Mouse (Mus musculus): ENCODE measurements around the gene Slc22a2. TPM values are rescaled to one million over a fixed set of nuclear protein-coding genes. Genes with fewer than 3 reads are reported as not detected.

The Slc22a2 gene
- total and polyA plus RNA-seq, 2 experiments, result not detected

DNA sequence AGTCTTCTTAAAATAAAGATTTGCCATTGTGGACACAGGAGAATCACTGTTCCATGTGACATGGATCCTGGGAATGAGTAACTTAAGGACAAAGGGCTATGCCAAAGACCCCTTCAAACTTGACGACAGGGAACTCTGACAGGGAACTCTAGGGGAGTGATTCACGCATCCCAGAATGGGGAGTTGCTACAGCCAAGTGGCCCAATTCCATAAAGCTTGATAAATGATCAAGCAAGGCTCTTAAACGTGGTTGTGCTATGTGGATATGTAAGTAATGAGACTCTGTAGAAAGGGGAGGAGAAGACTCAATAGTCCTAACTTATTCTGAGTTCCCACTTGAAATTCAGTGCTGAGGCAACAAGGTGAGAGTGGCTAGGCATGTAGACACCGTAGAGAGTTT is 50.9 kb downstream of the Slc22a2 start:
- Histone ChIP-seq H3K4me3 (ENCODE audit: insufficient read depth, low read depth, low read length) (no peak overlapping the region), H3K27me3 (ENCODE audit: control insufficient read depth, insufficient read depth, low read length) (0 out of 2 replicates have a peak, but pooled peaks cover 2% of the 10 kb centered on the region), H3K9ac (ENCODE audit: low read depth, low read length) (no peak overlapping the region), H3K36me3 (ENCODE audit: control insufficient read depth, insufficient read depth, low read length) (no peaks in the 10 kb centered on the region), H3K4me1 (ENCODE audit: control insufficient read depth, insufficient read depth, low read length) (no peaks in the 10 kb centered on the region), H3K79me2 (ENCODE audit: control insufficient read depth, insufficient read depth, low read length) (no peaks in the 10 kb centered on the region), H3K27ac (replicated peaks; ENCODE audit: insufficient read depth, low read depth, low read length) (no peak overlapping the region)
- WGBS, result 56% methylated on average over 4 of the region's 4 CpGs
- TF ChIP-seq POLR2A (IDR thresholded peaks at IDR 0.05; ENCODE audit: extremely low read depth, insufficient read depth, low read length) (no peak), CTCF (IDR thresholded peaks at IDR 0.05; ENCODE audit: low read depth, low read length) (no peak)
- DNase-seq (ENCODE audit: extremely low read depth, low read depth, low spot score), result no peak

GRCm38 (mm10) chr17:12639585-12639984 is 55.7 kb downstream of the Slc22a2 start:
- 0 out of 2 replicates have a peak, but pooled peaks cover 2% of the 10 kb centered on the region for H3K27me3 ChIP-seq (ENCODE audit: control insufficient read depth, insufficient read depth, low read length)
- 95% methylated on average over 3 of the region's 3 CpGs for WGBS

GRCm38 (mm10) chr17:12641087-12641486 is 57.2 kb downstream of the Slc22a2 start:
- WGBS, result 78% methylated on average over 4 of the region's 4 CpGs
- H3K4me1 ChIP-seq (ENCODE audit: control insufficient read depth, insufficient read depth, low read length), result no peaks in the 10 kb centered on the region
- H3K4me3 ChIP-seq (ENCODE audit: insufficient read depth, low read depth, low read length), result no peak overlapping the region
- DNase-seq (ENCODE audit: extremely low read depth, low read depth, low spot score), result no peak
- TF ChIP-seq CTCF (IDR thresholded peaks at IDR 0.05; ENCODE audit: low read depth, low read length), result no peak
- no peak for TF ChIP-seq POLR2A (IDR thresholded peaks at IDR 0.05; ENCODE audit: extremely low read depth, insufficient read depth, low read length)
- no peak overlapping the region for H3K27ac ChIP-seq (replicated peaks; ENCODE audit: insufficient read depth, low read depth, low read length)
- H3K9ac ChIP-seq (ENCODE audit: low read depth, low read length), result no peak overlapping the region
- 0 out of 2 replicates have a peak, but pooled peaks cover 2% of the 10 kb centered on the region for H3K27me3 ChIP-seq (ENCODE audit: control insufficient read depth, insufficient read depth, low read length)
- 0 out of 2 replicates have a peak, but pooled peaks cover 1% of the 10 kb centered on the region for H3K36me3 ChIP-seq (ENCODE audit: control insufficient read depth, insufficient read depth, low read length)
- no peaks in the 10 kb centered on the region for H3K79me2 ChIP-seq (ENCODE audit: control insufficient read depth, insufficient read depth, low read length)

More at GRCm38 (mm10) chr17:12639585-12639984, 55.7 kb downstream of the Slc22a2 start:
- H3K36me3 ChIP-seq (ENCODE audit: control insufficient read depth, insufficient read depth, low read length), result no peaks in the 10 kb centered on the region
- DNase-seq (ENCODE audit: extremely low read depth, low read depth, low spot score), result no peak
- H3K4me1 ChIP-seq (ENCODE audit: control insufficient read depth, insufficient read depth, low read length), result no peaks in the 10 kb centered on the region
- no peak for TF ChIP-seq POLR2A (IDR thresholded peaks at IDR 0.05; ENCODE audit: extremely low read depth, insufficient read depth, low read length)
- peak; percentile 42 for TF ChIP-seq CTCF (IDR thresholded peaks at IDR 0.05; ENCODE audit: low read depth, low read length)
- H3K27ac ChIP-seq (replicated peaks; ENCODE audit: insufficient read depth, low read depth, low read length), result no peak overlapping the region
- H3K9ac ChIP-seq (ENCODE audit: low read depth, low read length), result no peak overlapping the region
- no peaks in the 10 kb centered on the region for H3K79me2 ChIP-seq (ENCODE audit: control insufficient read depth, insufficient read depth, low read length)
- H3K4me3 ChIP-seq (ENCODE audit: insufficient read depth, low read depth, low read length), result no peak overlapping the region

DNA sequence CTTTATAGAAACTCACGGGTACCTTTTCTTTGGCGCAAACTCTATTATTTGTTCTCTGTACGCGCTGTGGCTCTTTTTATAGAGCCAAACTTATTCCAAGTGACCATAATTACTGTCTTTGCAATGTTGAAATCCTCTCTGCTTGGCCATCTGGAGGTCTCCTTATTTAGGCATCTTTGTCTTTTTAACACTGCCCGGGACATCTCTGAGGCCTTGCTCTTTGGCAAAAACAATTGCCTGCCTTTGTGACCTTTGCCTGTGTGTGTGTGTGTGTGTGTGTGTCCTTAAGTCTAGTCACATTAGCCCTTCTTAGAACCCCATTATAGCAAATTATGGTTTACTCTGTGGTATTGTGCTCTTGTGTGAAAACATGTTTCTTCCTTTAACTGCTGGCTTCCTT is 61.5 kb downstream of the Slc22a2 start:
- 93% methylated on average over 5 of the region's 5 CpGs for WGBS
- TF ChIP-seq POLR2A (IDR thresholded peaks at IDR 0.05; ENCODE audit: extremely low read depth, insufficient read depth, low read length) (no peak), CTCF (IDR thresholded peaks at IDR 0.05; ENCODE audit: low read depth, low read length) (no peak)
- H3K27me3 ChIP-seq (ENCODE audit: control insufficient read depth, insufficient read depth, low read length), result no peaks in the 10 kb centered on the region
- no peak overlapping the region for H3K27ac ChIP-seq (replicated peaks; ENCODE audit: insufficient read depth, low read depth, low read length)
- H3K9ac ChIP-seq (ENCODE audit: low read depth, low read length), result no peak overlapping the region
- peaks cover 30% of the 10 kb centered on the region for H3K36me3 ChIP-seq (ENCODE audit: control insufficient read depth, insufficient read depth, low read length)
- no peaks in the 10 kb centered on the region for H3K79me2 ChIP-seq (ENCODE audit: control insufficient read depth, insufficient read depth, low read length)
- H3K4me1 ChIP-seq (ENCODE audit: control insufficient read depth, insufficient read depth, low read length), result no peaks in the 10 kb centered on the region
- DNase-seq (ENCODE audit: extremely low read depth, low read depth, low spot score), result no peak
- H3K4me3 ChIP-seq (ENCODE audit: insufficient read depth, low read depth, low read length), result no peak overlapping the region

DNA sequence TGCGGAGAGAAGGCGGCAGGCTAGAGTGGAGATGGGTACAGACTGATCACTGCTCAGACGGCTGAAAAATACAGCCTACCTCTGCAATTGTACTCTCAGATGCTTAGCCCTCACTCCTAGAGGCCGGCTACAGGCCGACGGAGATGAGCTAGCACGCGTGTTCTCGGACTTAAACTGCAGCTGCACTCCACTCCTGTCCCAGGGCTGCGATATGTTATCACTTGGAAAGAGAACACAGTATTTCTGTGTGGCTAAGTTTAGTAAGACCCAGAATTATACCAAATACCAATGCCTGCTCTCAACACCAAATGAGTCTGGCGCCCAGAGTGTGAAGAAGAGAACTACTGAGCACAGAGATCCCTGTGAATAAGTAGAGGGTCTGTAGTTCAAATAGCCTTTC is 68.7 kb downstream of the Slc22a2 start:
- H3K79me2 ChIP-seq (ENCODE audit: control insufficient read depth, insufficient read depth, low read length), result no peaks in the 10 kb centered on the region
- no peak overlapping the region for H3K27ac ChIP-seq (replicated peaks; ENCODE audit: insufficient read depth, low read depth, low read length)
- no peak for TF ChIP-seq POLR2A (IDR thresholded peaks at IDR 0.05; ENCODE audit: extremely low read depth, insufficient read depth, low read length)
- TF ChIP-seq CTCF (IDR thresholded peaks at IDR 0.05; ENCODE audit: low read depth, low read length), result no peak
- H3K4me1 ChIP-seq (ENCODE audit: control insufficient read depth, insufficient read depth, low read length), result no peaks in the 10 kb centered on the region
- DNase-seq (ENCODE audit: extremely low read depth, low read depth, low spot score), result no peak
- H3K9ac ChIP-seq (ENCODE audit: low read depth, low read length), result no peak overlapping the region
- no peak overlapping the region for H3K4me3 ChIP-seq (ENCODE audit: insufficient read depth, low read depth, low read length)
- 96% methylated on average over 11 of the region's 11 CpGs for WGBS
- H3K36me3 ChIP-seq (ENCODE audit: control insufficient read depth, insufficient read depth, low read length), result peaks cover 70% of the 10 kb centered on the region
- no peaks in the 10 kb centered on the region for H3K27me3 ChIP-seq (ENCODE audit: control insufficient read depth, insufficient read depth, low read length)

DNA sequence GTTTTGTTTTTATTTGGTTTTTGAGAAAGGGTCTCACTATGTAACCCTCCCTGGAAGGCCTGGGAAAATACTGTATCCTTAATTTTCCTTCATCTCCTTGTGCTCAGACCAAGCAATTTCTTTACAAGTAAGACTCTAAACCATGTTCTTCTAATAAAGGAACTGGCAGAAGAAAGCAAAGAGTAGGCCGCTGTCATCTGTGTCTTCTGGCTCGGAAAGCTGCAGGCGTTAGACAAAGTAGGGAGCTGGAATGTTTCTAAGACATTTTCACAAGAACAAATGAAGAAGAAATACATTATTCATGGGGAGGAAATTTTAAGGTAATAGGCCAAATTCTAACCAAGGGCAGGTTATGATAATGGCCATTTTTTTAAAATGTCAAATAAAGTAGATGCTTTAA is 70.1 kb downstream of the Slc22a2 start:
- Histone ChIP-seq H3K79me2 (ENCODE audit: control insufficient read depth, insufficient read depth, low read length) (no peaks in the 10 kb centered on the region), H3K9ac (ENCODE audit: low read depth, low read length) (no peak overlapping the region), H3K27ac (replicated peaks; ENCODE audit: insufficient read depth, low read depth, low read length) (no peak overlapping the region), H3K36me3 (ENCODE audit: control insufficient read depth, insufficient read depth, low read length) (peaks cover 66% of the 10 kb centered on the region), H3K27me3 (ENCODE audit: control insufficient read depth, insufficient read depth, low read length) (no peaks in the 10 kb centered on the region), H3K4me3 (ENCODE audit: insufficient read depth, low read depth, low read length) (no peak overlapping the region), H3K4me1 (ENCODE audit: control insufficient read depth, insufficient read depth, low read length) (peaks cover 5% of the 10 kb centered on the region)
- TF ChIP-seq POLR2A (IDR thresholded peaks at IDR 0.05; ENCODE audit: extremely low read depth, insufficient read depth, low read length) (no peak), CTCF (IDR thresholded peaks at IDR 0.05; ENCODE audit: low read depth, low read length) (no peak)
- DNase-seq (ENCODE audit: extremely low read depth, low read depth, low spot score), result no peak
- 90% methylated on average over 3 of the region's 3 CpGs for WGBS
